Mouse (Mus musculus) embryonic facial prominence, embryonic 13.5 days (tissue): ENCODE results near the gene Cox14. TPM values are rescaled to one million over a fixed set of nuclear protein-coding genes. Genes with fewer than 3 reads are reported as not detected.

Experiments used
- ATAC-seq: fragments of 200-750 bp; cut with Nextera tagmentation; 2 replicates; pipeline ENCODE4 v1.8.0; 2017; ENCODE audit warnings: low read depth; ENCODE audit not compliant: insufficient number of reproducible peaks, insufficient read depth, low FRiP score, low TSS enrichment
- H3K27ac ChIP-seq: fragments of 300-500 bp; sonication (generic); 2 replicates; pipeline ENCODE4 v1.5.1; 2015; ENCODE audit warnings: moderate library complexity, mild to moderate bottlenecking, inconsistent platforms
- H3K27me3 ChIP-seq: fragments of 300-500 bp; sonication (generic); 2 replicates; pipeline ENCODE4 v1.6.1; 2015; ENCODE audit warnings: mild to moderate bottlenecking, inconsistent platforms
- H3K36me3 ChIP-seq: fragments of 300-500 bp; sonication (generic); 2 replicates; pipeline ENCODE4 v1.6.1; 2015; ENCODE audit warnings: mild to moderate bottlenecking, inconsistent platforms
- H3K4me1 ChIP-seq: fragments of 300-500 bp; sonication (generic); 2 replicates; pipeline ENCODE4 v1.6.1; 2015; ENCODE audit warnings: inconsistent platforms
- H3K4me2 ChIP-seq: fragments of 300-500 bp; sonication (generic); 2 replicates; pipeline ENCODE4 v1.6.1; 2015; ENCODE audit warnings: moderate library complexity, mild to moderate bottlenecking, inconsistent platforms
- H3K4me3 ChIP-seq: fragments of 300-500 bp; sonication (generic); 2 replicates; pipeline ENCODE4 v1.5.1; 2015; ENCODE audit warnings: mild to moderate bottlenecking, inconsistent platforms
- H3K9ac ChIP-seq: fragments of 300-500 bp; sonication (generic); 2 replicates; pipeline ENCODE4 v1.6.1; 2015; ENCODE audit warnings: mild to moderate bottlenecking, inconsistent platforms
- H3K9me3 ChIP-seq: fragments of 300-500 bp; sonication (generic); 2 replicates; pipeline ENCODE4 v1.6.1; 2016; ENCODE audit warnings: inconsistent platforms
- WGBS: fragments of 180-500 bp; shearing (Covaris S2); methylation state at CpG from one replicate; pipeline ENCODE4 v1.1.7; 2015; ENCODE audit warnings: mixed read lengths; 5-methylcytosine and 5-hydroxymethylcytosine counted together
- polyA plus RNA-seq: library from polyadenylated mRNA; unstranded; fragments of >200 nt; fragmentation: Nextera tagmentation; extraction: Ambion mirVana; gene quantifications from 2 replicates; pipeline ENCODE4 v1.2.1, GENCODE M21; 2015

Gene Cox14
- polyA plus RNA-seq, 1 experiment from 2014 or later: 144 TPM

DNA sequence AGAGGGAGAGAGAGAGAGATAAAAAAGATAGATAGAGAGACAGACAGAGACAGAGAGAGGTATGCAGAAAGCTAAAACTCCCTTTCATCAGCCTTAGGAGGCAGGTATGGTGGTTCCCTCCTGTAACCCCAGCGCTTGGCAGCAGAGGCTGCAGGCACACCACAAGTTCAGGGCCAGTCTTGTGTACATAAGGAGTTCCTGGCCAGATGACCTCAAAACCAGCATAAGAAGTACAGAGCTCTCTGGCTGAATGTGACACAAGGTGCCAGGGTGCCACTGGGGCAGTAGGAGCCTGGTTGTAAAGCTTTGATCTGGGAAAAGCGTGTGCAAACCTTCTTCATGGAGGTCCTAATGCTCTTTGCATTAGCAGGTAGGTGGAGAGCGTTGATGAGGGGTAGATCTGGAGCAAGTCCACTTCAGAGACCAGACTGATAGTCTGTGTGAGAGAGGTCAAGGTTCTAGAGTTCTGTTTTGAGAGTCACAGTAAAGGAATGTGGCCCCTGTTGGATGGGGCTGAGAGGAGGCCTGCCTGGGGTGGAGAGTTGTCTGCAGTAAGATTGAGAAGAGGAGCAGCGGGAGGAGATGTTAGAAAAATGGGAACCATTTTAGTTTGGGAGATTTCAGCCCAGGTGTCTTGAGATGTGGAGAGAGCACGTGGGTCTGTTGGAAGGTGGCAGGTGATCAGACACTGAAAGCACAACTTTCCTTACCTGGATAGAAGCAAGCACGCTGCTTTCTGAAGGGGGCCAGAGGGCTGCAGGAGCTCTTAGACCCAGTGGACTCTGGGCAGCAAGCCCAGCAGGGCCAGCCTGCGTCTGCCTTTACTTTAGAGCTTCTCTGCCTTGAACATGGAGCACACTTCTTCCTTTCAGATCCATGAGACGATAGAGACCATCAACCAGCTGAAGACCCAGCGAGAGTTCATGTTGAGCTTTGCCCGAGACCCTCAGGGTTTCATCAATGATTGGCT is 14.9 kb upstream of the Cox14 start:
- WGBS: 91% methylated on average over 10 of the region's 10 CpGs
- Histone ChIP-seq H3K4me1 (peaks cover 6% of the 10 kb centered on the region; the same call in 1 of the 2 replicates), H3K4me2 (no peak overlapping the region), H3K4me3 (no peak overlapping the region), H3K9me3 (no peaks in the 10 kb centered on the region), H3K36me3 (peaks cover 97% of the 10 kb centered on the region), H3K9ac (no peak overlapping the region), H3K27ac (no peak overlapping the region), H3K27me3 (no peaks in the 10 kb centered on the region)
- no peak for ATAC-seq

DNA sequence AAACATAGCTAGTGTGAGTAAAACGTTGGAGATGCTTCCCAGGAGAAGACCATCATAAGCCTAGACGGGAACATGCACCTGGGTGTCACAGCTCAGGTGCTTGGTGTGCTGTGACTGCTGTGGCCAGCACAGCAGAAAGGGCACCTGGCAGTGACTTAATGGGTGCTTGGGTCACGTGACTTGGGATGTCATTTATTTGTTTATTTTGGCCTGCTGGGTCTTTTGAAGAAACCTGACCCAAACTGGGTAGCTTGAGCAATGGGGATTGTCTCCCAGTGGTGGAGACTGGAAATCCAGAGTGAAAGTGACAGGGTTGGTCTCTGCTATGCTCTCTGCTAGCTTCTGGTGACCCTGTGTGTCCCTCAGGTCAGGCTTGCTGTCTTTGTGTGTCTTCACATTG is 13.9 kb upstream of the Cox14 start:
- H3K4me2 ChIP-seq: no peak overlapping the region
- ATAC-seq: no peak
- no peaks in the 10 kb centered on the region for H3K9me3 ChIP-seq
- no peaks in the 10 kb centered on the region for H3K27me3 ChIP-seq
- H3K4me3 ChIP-seq: no peak overlapping the region
- H3K4me1 ChIP-seq: peaks cover 10% of the 10 kb centered on the region; the same call in 1 of the 2 replicates
- H3K36me3 ChIP-seq: peaks cover 91% of the 10 kb centered on the region
- 76% methylated on average over 3 of the region's 3 CpGs for WGBS
- H3K9ac ChIP-seq: no peak overlapping the region
- no peak overlapping the region for H3K27ac ChIP-seq

DNA sequence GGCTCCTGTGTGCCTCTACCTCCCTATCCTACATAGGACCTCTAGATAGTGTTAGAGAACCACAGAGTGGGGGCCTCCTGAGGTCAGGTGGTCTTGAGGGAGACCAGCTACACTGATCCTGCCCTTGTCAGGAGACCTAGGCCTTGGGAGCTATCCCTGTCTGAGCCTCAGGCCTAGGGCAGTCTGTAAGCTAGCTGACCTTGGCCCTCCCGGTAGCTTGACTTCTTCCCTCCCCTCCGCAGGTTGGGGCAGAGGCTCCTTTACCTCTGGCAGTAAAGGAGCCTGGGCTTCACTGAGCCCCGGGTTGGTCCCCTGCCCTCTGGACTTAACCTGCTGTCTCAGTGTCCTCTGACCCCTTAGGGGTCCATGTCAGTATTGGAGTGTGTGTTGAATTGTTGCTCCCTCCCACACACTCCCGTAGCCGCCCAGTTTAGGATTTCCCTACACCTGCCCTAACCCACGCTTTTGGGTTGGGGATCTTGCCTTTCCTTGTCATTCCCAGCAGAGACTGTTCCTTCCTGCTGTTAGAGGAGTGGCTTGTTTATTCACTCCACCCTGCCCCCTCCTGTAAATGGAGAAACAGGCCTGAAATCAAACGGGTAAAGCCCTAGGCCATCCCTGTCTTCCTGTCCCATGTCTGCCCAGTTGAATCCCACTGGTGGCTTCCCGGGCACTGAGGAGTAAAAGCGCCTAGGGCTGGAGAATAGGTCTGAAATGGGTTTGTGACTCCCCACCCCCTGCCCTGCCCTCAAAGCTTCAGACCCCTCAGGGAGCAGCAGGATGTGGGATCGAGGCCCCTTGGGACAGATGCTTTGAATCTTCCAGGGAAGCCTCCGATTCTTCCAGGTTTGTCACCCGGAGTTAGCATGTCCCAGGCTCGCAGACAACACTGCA is 12.5 kb upstream of the Cox14 start:
- H3K9ac ChIP-seq: no peak overlapping the region
- H3K4me1 ChIP-seq: peaks cover 16% of the 10 kb centered on the region; the same call in 1 of the 2 replicates
- no peaks in the 10 kb centered on the region for H3K27me3 ChIP-seq
- 56% methylated on average over 13 of the region's 13 CpGs for WGBS
- H3K36me3 ChIP-seq: peaks cover 81% of the 10 kb centered on the region
- no peak overlapping the region for H3K27ac ChIP-seq
- no peak overlapping the region for H3K4me2 ChIP-seq
- peak; percentile 27; the same call in 1 of the 2 replicates for ATAC-seq
- H3K9me3 ChIP-seq: no peaks in the 10 kb centered on the region
- no peak overlapping the region for H3K4me3 ChIP-seq

DNA sequence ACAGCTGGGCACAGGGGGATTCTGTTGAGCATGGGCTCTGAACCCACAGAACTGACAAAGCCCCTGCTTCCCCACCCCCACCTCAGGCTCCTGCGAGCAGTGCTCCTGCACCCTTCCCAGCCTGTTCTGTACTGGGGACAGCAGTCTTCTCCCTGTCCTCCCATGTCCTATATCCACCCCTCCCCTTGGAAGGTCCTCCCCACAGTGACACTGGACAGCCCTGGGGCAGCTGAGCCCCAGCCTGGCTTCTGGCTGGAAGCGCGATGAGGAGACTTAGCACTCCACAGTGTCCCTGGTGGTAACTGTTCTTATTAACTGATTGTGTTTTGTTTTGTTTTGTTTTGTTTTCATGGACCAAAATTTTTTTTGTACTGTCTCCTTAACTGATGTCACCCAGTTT is 11.8 kb upstream of the Cox14 start:
- Histone ChIP-seq H3K27me3 (no peaks in the 10 kb centered on the region), H3K4me3 (no peak overlapping the region), H3K27ac (no peak overlapping the region), H3K4me1 (peaks cover 16% of the 10 kb centered on the region; the same call in 1 of the 2 replicates), H3K9me3 (no peaks in the 10 kb centered on the region), H3K4me2 (no peak overlapping the region), H3K9ac (no peak overlapping the region), H3K36me3 (peaks cover 81% of the 10 kb centered on the region)
- ATAC-seq: no peak
- WGBS: 86% methylated on average over 3 of the region's 3 CpGs

DNA sequence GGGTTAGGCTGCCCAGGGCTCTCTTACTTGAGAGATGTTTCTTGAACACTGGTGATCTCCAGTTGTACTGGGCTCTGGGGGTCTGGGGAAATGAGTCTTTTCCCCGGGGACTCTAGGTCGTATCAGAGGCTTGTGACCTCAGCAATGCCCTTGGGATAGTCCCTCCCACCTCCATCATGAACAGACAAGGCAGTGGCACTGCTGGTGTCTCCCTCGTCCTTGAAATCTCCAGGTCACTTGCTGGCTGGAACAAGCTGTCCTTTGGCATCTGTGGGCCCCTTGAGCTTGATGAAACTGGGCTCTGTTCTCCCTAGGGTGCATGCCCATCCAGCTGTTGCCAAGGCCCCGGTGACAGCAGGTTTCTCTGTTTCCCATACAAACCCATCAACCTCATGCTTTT is 11.2 kb upstream of the Cox14 start:
- H3K4me2 ChIP-seq: no peak overlapping the region
- H3K36me3 ChIP-seq: peaks cover 81% of the 10 kb centered on the region
- H3K4me1 ChIP-seq: peaks cover 16% of the 10 kb centered on the region; the same call in 1 of the 2 replicates
- no peak overlapping the region for H3K9ac ChIP-seq
- 63% methylated on average over 4 of the region's 4 CpGs for WGBS
- no peak overlapping the region for H3K27ac ChIP-seq
- no peaks in the 10 kb centered on the region for H3K9me3 ChIP-seq
- no peaks in the 10 kb centered on the region for H3K27me3 ChIP-seq
- H3K4me3 ChIP-seq: no peak overlapping the region
- ATAC-seq: no peak

DNA sequence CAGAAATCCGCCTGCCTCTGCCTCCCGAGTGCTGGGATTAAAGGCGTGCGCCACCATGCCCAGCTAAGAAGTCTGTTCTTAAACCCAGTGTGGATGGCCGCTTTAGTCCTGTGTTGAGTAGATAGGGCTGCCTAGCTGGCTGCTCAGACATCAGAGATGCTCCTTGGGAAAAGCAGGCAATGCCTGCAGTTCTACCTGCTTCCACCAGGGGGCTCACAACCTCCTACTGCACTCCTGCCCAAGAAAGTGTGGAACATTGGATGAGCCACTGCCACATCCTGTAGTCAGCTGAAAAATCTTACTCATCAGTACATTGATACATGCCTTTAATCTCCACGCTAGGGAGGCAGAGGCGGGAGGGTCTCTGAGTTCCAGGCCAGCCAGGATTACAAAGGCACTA is 10.6 kb upstream of the Cox14 start:
- no peak; the same call in 1 of the 2 replicates for ATAC-seq
- Histone ChIP-seq H3K36me3 (peaks cover 75% of the 10 kb centered on the region), H3K4me1 (peaks cover 16% of the 10 kb centered on the region; the same call in 1 of the 2 replicates), H3K27ac (no peak overlapping the region), H3K9ac (no peak overlapping the region), H3K27me3 (no peaks in the 10 kb centered on the region), H3K9me3 (no peaks in the 10 kb centered on the region), H3K4me2 (no peak overlapping the region), H3K4me3 (no peak overlapping the region)
- 65% methylated on average over 7 of the region's 7 CpGs for WGBS

DNA sequence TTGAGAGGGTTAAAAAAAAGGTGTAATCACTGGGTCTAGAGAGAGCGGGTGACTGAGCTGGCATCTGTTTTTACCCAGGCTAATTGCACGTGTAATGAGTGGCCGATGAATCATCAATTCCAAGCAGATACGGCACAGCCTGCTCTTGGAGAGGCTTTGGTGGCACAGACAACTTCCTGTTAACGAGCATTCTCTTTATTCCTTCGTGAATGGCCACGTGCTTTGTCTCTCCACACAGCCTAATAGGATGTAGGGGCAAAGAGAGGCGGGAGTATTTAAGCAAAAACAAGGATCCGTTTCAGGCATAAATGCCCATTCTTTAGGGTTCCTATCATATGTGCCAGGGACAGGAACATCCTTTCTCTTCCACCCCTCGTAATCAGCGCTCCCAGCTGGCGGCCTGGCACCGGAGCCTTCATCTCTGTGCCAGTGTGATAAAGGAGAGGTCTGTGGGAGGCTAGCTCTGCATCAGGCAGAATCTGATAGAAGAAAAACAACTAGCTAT is 10.0 kb upstream of the Cox14 start:
- Histone ChIP-seq H3K27ac (no peak overlapping the region), H3K27me3 (no peaks in the 10 kb centered on the region), H3K4me1 (peaks cover 16% of the 10 kb centered on the region; the same call in 1 of the 2 replicates), H3K36me3 (peaks cover 69% of the 10 kb centered on the region), H3K4me2 (no peak overlapping the region), H3K9me3 (no peaks in the 10 kb centered on the region), H3K4me3 (no peak overlapping the region), H3K9ac (no peak overlapping the region)
- no peak for ATAC-seq
- WGBS: 76% methylated on average over 13 of the region's 13 CpGs

DNA sequence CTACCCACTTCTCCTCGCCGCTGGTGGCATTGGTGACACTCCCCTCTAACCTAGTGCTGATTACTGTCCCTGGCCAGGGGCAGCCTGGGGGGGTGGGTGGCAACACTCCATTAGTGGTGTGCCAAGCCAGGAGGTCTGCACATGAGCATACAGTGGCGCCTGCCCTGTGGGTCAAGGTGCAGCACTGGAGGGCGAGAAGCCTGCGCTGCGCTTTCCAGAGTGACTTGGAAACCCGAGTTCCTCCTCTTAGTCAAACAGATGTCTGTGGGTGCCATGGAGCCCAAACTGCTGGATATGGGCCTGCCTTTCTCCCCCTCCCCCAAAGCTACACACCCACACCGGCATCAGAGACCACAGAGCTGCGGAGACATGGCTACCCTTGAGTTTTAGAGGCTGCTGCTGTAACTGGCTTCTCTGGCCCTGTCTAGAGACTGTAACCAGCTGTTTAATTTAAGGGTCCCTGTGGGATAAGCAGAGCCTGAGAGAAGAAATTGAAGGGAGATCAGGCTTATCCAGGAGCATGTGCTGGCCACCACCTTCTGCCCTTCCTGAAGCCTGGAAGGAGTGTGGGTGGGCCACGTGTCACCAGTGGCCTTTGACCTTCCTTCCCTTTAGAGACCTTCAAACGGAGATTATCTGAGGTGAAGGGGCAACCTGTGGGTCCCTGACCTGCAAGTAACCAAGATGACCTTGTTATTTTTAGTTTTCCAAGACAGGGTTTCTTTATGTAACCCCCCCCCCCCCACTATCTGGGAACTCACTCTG is 9.3 kb upstream of the Cox14 start:
- 50% methylated on average over 11 of the region's 11 CpGs for WGBS
- Histone ChIP-seq H3K27me3 (no peaks in the 10 kb centered on the region), H3K4me1 (peaks cover 16% of the 10 kb centered on the region; the same call in 1 of the 2 replicates), H3K36me3 (peaks cover 62% of the 10 kb centered on the region), H3K27ac (no peak overlapping the region), H3K9me3 (no peaks in the 10 kb centered on the region), H3K4me3 (no peak overlapping the region), H3K9ac (0 out of 2 replicates have a peak overlapping the region, but pooled peaks have one; percentile 21), H3K4me2 (no peak overlapping the region)
- no peak for ATAC-seq

DNA sequence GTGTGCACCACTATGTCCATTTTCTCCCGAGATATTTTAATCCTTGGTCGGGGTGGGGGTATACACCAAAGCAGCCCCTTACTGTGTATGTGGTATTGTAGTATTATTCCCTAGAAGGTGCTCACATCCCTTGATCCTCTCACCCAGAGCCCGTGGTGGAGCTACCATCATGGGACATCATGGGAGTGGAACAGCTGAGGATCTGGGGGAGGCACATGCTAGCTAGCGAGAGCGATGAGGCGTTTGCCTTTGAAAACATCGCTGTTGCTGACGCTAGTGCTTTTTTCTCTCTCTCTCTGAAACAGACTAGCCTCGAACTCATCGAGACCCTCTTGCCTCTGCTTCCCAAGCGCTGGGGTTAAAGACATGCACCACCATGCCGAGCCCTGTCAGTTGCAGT is 8.6 kb upstream of the Cox14 start:
- 84% methylated on average over 12 of the region's 12 CpGs for WGBS
- peaks cover 58% of the 10 kb centered on the region for H3K36me3 ChIP-seq
- no peak for ATAC-seq
- no peak overlapping the region for H3K4me3 ChIP-seq
- H3K9ac ChIP-seq: no peak overlapping the region
- H3K27me3 ChIP-seq: no peaks in the 10 kb centered on the region
- H3K9me3 ChIP-seq: no peaks in the 10 kb centered on the region
- H3K4me2 ChIP-seq: no peak overlapping the region
- peaks cover 16% of the 10 kb centered on the region; the same call in 1 of the 2 replicates for H3K4me1 ChIP-seq
- H3K27ac ChIP-seq: no peak overlapping the region

DNA sequence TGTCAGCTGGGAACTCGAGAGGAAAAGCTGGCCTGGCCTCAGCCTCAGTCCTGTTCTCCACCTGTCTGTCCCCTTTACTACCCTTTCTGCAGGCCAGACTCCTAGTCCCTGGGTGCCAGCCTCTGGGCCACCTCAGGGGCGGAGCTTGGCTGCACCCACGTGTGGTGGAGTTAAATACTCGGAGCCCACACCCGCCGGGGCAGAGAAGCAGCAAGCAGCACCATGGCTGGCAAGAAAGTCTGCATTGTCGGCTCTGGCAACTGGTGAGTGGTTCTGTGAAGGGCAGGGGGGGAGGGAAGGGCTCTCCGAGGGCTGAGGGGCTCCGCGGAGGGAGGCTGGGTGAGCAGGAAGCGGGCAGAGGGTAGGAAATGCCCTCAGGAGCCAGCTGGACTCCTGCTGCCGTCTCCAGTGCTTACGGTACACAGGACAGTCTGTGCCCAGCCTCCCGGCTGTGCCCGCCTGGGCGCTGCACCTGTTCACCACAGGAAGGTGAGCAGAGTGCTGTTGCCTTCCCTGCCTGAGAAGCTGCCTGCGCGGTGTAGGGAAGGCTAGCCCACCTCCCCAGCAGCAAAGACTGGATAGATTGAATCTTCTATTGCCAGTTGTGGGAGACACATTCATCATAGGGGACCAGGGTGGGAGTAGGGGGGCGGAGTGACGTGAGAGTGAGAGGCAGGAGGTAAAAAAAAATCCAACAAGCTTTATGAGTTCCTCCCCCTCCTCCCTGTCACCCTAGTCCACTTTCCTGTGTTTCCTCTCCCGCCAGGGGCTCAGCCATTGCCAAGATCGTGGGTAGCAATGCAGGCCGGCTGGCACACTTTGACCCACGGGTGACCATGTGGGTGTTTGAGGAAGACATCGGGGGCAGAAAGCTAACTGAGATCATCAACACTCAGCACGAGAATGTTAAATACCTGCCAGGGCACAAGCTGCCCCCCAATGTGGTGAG is 7.8 kb upstream of the Cox14 start, which contains the start of gene Gpd1:
Gene Gpd1, plus strand, starts transcription at position 130 of the 949 bp plus-strand sequence.
- no peak within 1 kb of the TSS for H3K9ac ChIP-seq
- H3K9me3 ChIP-seq: no peaks in the 10 kb centered on the region
- WGBS: 67% methylated on average over 26 of the region's 26 CpGs
- no peak for ATAC-seq
- no peak within 1 kb of the TSS for H3K27ac ChIP-seq
- H3K4me3 ChIP-seq: no peak within 1 kb of the TSS
- H3K27me3 ChIP-seq: no peaks in the 10 kb centered on the region
- peaks cover 57% of the 10 kb centered on the region for H3K36me3 ChIP-seq
- H3K4me1 ChIP-seq: peaks cover 13% of the 10 kb centered on the region; the same call in 1 of the 2 replicates
- H3K4me2 ChIP-seq: no peak within 1 kb of the TSS
